Mouse (Mus musculus): ENCODE data around the gene Myh10. TPM values are rescaled to one million over a fixed set of nuclear protein-coding genes. Genes with fewer than 3 reads are reported as not detected.
A peak's percentile ranks its signal among the peaks of the same experiment; 100 is the strongest.

Myh10 gene
- polyA plus RNA-seq, 1 experiment from 2014 or later: 81.1 TPM

- no peak overlapping the region for H3K27ac ChIP-seq (ENCODE audit: low read length)
- no peak overlapping the region for H3K4me2 ChIP-seq (ENCODE audit: low read depth, low read length)
- no peaks in the 10 kb centered on the region for H3K4me1 ChIP-seq (ENCODE audit: control insufficient read depth, insufficient read depth, low read length)
- no peaks in the 10 kb centered on the region for H3K9me3 ChIP-seq (replicated peaks; ENCODE audit: control insufficient read depth, low read length)
- H3K27me3 ChIP-seq (ENCODE audit: control insufficient read depth, insufficient read depth, low read length): no peaks in the 10 kb centered on the region
- H3K36me3 ChIP-seq (ENCODE audit: control insufficient read depth, insufficient read depth): peaks cover 66% of the 10 kb centered on the region
- no peak overlapping the region for H3K4me3 ChIP-seq (ENCODE audit: low read length)
- H3K9ac ChIP-seq (ENCODE audit: low read length): no peak overlapping the region
- WGBS: 92% methylated on average over 9 of the region's 9 CpGs
- no peak for ATAC-seq (replicated peaks; ENCODE audit: extremely low read depth, insufficient read depth, low FRiP score)
Measured at GRCm38 (mm10) chr11:68769770-68770510, 78.6 kb downstream of the Myh10 start.

- peaks cover 17% of the 10 kb centered on the region for H3K36me3 ChIP-seq (ENCODE audit: control insufficient read depth, insufficient read depth)
Measured at GRCm38 (mm10) chr11:68776147-68776655, 84.8 kb downstream of the Myh10 start.

GRCm38 (mm10) chr11:68777933-68778332 lies 86.6 kb downstream of the Myh10 start:
- no peak for ATAC-seq (replicated peaks; ENCODE audit: extremely low read depth, insufficient read depth, low FRiP score)
- H3K4me2 ChIP-seq (ENCODE audit: low read depth, low read length): no peak overlapping the region
- 73% methylated on average over 11 of the region's 11 CpGs for WGBS
- peaks cover 12% of the 10 kb centered on the region for H3K36me3 ChIP-seq (ENCODE audit: control insufficient read depth, insufficient read depth)
- no peak overlapping the region for H3K9ac ChIP-seq (ENCODE audit: low read length)
- no peak overlapping the region for H3K4me3 ChIP-seq (ENCODE audit: low read length)
- H3K4me1 ChIP-seq (ENCODE audit: control insufficient read depth, insufficient read depth, low read length): peaks cover 21% of the 10 kb centered on the region
- no peaks in the 10 kb centered on the region for H3K9me3 ChIP-seq (replicated peaks; ENCODE audit: control insufficient read depth, low read length)
- no peaks in the 10 kb centered on the region for H3K27me3 ChIP-seq (ENCODE audit: control insufficient read depth, insufficient read depth, low read length)
- H3K27ac ChIP-seq (ENCODE audit: low read length): no peak overlapping the region

More at GRCm38 (mm10) chr11:68776147-68776655, 84.8 kb downstream of the Myh10 start:
- H3K4me3 ChIP-seq (ENCODE audit: low read length): no peak overlapping the region
- no peaks in the 10 kb centered on the region for H3K27me3 ChIP-seq (ENCODE audit: control insufficient read depth, insufficient read depth, low read length)
- WGBS: 72% methylated on average over 7 of the region's 7 CpGs
- H3K4me2 ChIP-seq (ENCODE audit: low read depth, low read length): no peak overlapping the region
- H3K4me1 ChIP-seq (ENCODE audit: control insufficient read depth, insufficient read depth, low read length): peaks cover 19% of the 10 kb centered on the region
- no peaks in the 10 kb centered on the region for H3K9me3 ChIP-seq (replicated peaks; ENCODE audit: control insufficient read depth, low read length)
- no peak for ATAC-seq (replicated peaks; ENCODE audit: extremely low read depth, insufficient read depth, low FRiP score)
- H3K9ac ChIP-seq (ENCODE audit: low read length): no peak overlapping the region
- no peak overlapping the region for H3K27ac ChIP-seq (ENCODE audit: low read length)

- H3K4me2 ChIP-seq (ENCODE audit: low read depth, low read length): no peak overlapping the region
- no peak for ATAC-seq (replicated peaks; ENCODE audit: extremely low read depth, insufficient read depth, low FRiP score)
- no peaks in the 10 kb centered on the region for H3K9me3 ChIP-seq (replicated peaks; ENCODE audit: control insufficient read depth, low read length)
- no peak overlapping the region for H3K4me3 ChIP-seq (ENCODE audit: low read length)
- H3K4me1 ChIP-seq (ENCODE audit: control insufficient read depth, insufficient read depth, low read length): peaks cover 21% of the 10 kb centered on the region
- no peaks in the 10 kb centered on the region for H3K27me3 ChIP-seq (ENCODE audit: control insufficient read depth, insufficient read depth, low read length)
- H3K27ac ChIP-seq (ENCODE audit: low read length): no peak overlapping the region
- H3K36me3 ChIP-seq (ENCODE audit: control insufficient read depth, insufficient read depth): peaks cover 15% of the 10 kb centered on the region
- H3K9ac ChIP-seq (ENCODE audit: low read length): no peak overlapping the region
Measured at GRCm38 (mm10) chr11:68778855-68779254, 87.5 kb downstream of the Myh10 start.

- Histone ChIP-seq H3K27ac (ENCODE audit: low read length) (peak overlapping the region; percentile 80), H3K36me3 (ENCODE audit: control insufficient read depth, insufficient read depth) (peaks cover 18% of the 10 kb centered on the region), H3K9me3 (replicated peaks; ENCODE audit: control insufficient read depth, low read length) (no peaks in the 10 kb centered on the region), H3K4me3 (ENCODE audit: low read length) (no peak overlapping the region), H3K4me2 (ENCODE audit: low read depth, low read length) (no peak overlapping the region; the same call in 1 of the 2 replicates), H3K4me1 (ENCODE audit: control insufficient read depth, insufficient read depth, low read length) (peaks cover 21% of the 10 kb centered on the region), H3K27me3 (ENCODE audit: control insufficient read depth, insufficient read depth, low read length) (no peaks in the 10 kb centered on the region), H3K9ac (ENCODE audit: low read length) (no peak overlapping the region)
- peak; percentile 24 for ATAC-seq (replicated peaks; ENCODE audit: extremely low read depth, insufficient read depth, low FRiP score)
- 50% methylated on average over 10 of the region's 10 CpGs for WGBS
Measured at GRCm38 (mm10) chr11:68779735-68780465, 88.5 kb downstream of the Myh10 start.

GRCm38 (mm10) chr11:68780466-68781114 lies 89.2 kb downstream of the Myh10 start:
- 28% methylated on average over 14 of the region's 14 CpGs for WGBS
- peaks cover 21% of the 10 kb centered on the region for H3K4me1 ChIP-seq (ENCODE audit: control insufficient read depth, insufficient read depth, low read length)
- no peaks in the 10 kb centered on the region for H3K27me3 ChIP-seq (ENCODE audit: control insufficient read depth, insufficient read depth, low read length)
- H3K27ac ChIP-seq (ENCODE audit: low read length): peak overlapping the region; percentile 80
- no peaks in the 10 kb centered on the region for H3K9me3 ChIP-seq (replicated peaks; ENCODE audit: control insufficient read depth, low read length)
- H3K9ac ChIP-seq (ENCODE audit: low read length): no peak overlapping the region
- H3K4me3 ChIP-seq (ENCODE audit: low read length): no peak overlapping the region
- peaks cover 25% of the 10 kb centered on the region for H3K36me3 ChIP-seq (ENCODE audit: control insufficient read depth, insufficient read depth)
- ATAC-seq (replicated peaks; ENCODE audit: extremely low read depth, insufficient read depth, low FRiP score): peak; percentile 73
- H3K4me2 ChIP-seq (ENCODE audit: low read depth, low read length): 0 out of 2 replicates have a peak overlapping the region, but pooled peaks have one; percentile 11

- Histone ChIP-seq H3K27ac (ENCODE audit: low read length) (no peak overlapping the region), H3K4me3 (ENCODE audit: low read length) (no peak overlapping the region), H3K9me3 (replicated peaks; ENCODE audit: control insufficient read depth, low read length) (no peaks in the 10 kb centered on the region), H3K27me3 (ENCODE audit: control insufficient read depth, insufficient read depth, low read length) (no peaks in the 10 kb centered on the region), H3K4me2 (ENCODE audit: low read depth, low read length) (no peak overlapping the region), H3K36me3 (ENCODE audit: control insufficient read depth, insufficient read depth) (peaks cover 33% of the 10 kb centered on the region), H3K4me1 (ENCODE audit: control insufficient read depth, insufficient read depth, low read length) (peaks cover 21% of the 10 kb centered on the region), H3K9ac (ENCODE audit: low read length) (no peak overlapping the region)
- no peak for ATAC-seq (replicated peaks; ENCODE audit: extremely low read depth, insufficient read depth, low FRiP score)
- WGBS: 82% methylated on average over 9 of the region's 9 CpGs
Measured at GRCm38 (mm10) chr11:68782336-68782735, 91.0 kb downstream of the Myh10 start.

GRCm38 (mm10) chr11:68785813-68786212 lies 94.5 kb downstream of the Myh10 start:
- H3K27me3 ChIP-seq (ENCODE audit: control insufficient read depth, insufficient read depth, low read length): no peaks in the 10 kb centered on the region
- H3K9me3 ChIP-seq (replicated peaks; ENCODE audit: control insufficient read depth, low read length): no peaks in the 10 kb centered on the region
- 81% methylated on average over 8 of the region's 8 CpGs for WGBS
- H3K4me3 ChIP-seq (ENCODE audit: low read length): no peak overlapping the region
- ATAC-seq (replicated peaks; ENCODE audit: extremely low read depth, insufficient read depth, low FRiP score): no peak
- H3K9ac ChIP-seq (ENCODE audit: low read length): no peak overlapping the region
- H3K36me3 ChIP-seq (ENCODE audit: control insufficient read depth, insufficient read depth): peaks cover 64% of the 10 kb centered on the region
- H3K4me2 ChIP-seq (ENCODE audit: low read depth, low read length): no peak overlapping the region
- peaks cover 6% of the 10 kb centered on the region for H3K4me1 ChIP-seq (ENCODE audit: control insufficient read depth, insufficient read depth, low read length)
- no peak overlapping the region for H3K27ac ChIP-seq (ENCODE audit: low read length)

All from heart, embryonic 16.5 days (tissue).